Mouse (Mus musculus): Measurements from ENCODE around the gene Ryr2. TPM values are rescaled to one million over a fixed set of nuclear protein-coding genes. Genes with fewer than 3 reads are reported as not detected.

Ryr2 gene
- polyA plus RNA-seq, 2 experiments from 2014 or later, result not detected

GRCm38 (mm10) chr13:11933334-11933733 lies 173.4 kb downstream of the Ryr2 start:
- ATAC-seq, result no peak

DNA sequence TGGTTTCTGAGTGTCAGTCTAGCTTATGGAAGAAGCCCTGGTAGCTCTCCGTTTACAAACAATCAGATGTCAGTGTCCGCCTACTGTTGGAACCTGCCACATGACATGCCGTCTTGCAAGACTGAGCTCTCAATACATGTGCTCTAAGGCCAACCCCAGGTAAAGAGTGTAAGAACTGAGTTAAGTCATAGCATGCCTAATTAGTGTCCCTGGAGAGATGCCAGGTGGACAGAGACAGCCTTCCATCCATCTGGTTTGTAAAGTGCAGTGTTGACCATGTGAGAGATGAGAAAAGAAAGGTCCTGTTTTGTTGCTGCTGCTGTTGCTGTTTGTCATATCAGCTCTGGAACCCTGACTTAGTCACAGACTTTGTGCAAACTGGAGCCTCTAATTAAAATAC lies 178.0 kb downstream of the Ryr2 start:
- no peak for ATAC-seq

DNA sequence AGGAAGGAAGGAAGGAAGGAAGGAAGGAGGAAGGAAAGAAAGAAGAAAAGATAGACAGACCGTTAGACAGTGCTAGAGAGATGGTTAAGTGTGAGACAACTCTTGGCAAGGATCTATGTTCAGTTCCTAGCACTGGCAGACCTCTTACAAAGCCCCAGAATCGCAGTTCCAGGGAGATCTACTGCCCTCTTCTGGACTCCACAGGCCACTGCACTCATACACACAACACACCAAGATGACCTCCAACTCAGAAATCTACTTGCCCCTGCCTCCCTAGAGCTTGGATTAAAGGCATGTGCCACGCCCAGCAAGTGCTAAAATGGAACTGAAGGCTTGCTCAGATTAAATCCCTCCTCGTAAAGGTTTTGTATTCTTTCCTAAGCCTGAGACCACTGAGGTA lies 179.0 kb downstream of the Ryr2 start:
- ATAC-seq, result no peak

GRCm38 (mm10) chr13:11926720-11927500 lies 179.8 kb downstream of the Ryr2 start:
- ATAC-seq, result no peak

GRCm38 (mm10) chr13:11926215-11926614 lies 180.5 kb downstream of the Ryr2 start:
- no peak for ATAC-seq

GRCm38 (mm10) chr13:11924732-11925131 lies 182.0 kb downstream of the Ryr2 start:
- no peak for ATAC-seq

DNA sequence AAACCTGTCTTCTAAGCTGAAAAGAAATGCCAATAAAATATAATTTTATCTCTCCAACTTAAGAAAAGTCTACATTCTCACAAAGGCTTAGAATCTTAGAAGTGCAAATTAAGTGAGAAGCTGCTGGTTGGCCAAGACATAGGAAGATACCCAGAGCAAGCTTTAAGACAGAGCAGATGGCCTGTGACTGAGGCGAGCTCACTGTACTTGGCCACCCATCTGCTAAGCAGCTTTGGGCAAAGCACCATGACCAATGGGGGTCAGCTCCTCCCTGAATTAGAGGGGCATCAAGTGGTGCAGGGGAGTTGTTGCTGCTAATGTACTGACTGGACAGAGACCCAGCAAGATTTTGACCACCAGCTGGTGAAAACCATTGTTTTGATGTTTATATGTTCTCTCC lies 186.2 kb downstream of the Ryr2 start:
- no peak for ATAC-seq

- no peak for ATAC-seq
Observed at GRCm38 (mm10) chr13:11919448-11919847, 187.3 kb downstream of the Ryr2 start.

- ATAC-seq, result no peak
Observed at GRCm38 (mm10) chr13:11915619-11916018, 191.1 kb downstream of the Ryr2 start.

GRCm38 (mm10) chr13:11914682-11915081 lies 192.1 kb downstream of the Ryr2 start:
- ATAC-seq, result no peak

- no peak for ATAC-seq
Observed at GRCm38 (mm10) chr13:11912208-11912607, 194.5 kb downstream of the Ryr2 start.

- ATAC-seq, result no peak
Observed at GRCm38 (mm10) chr13:11908123-11908522, 198.6 kb downstream of the Ryr2 start.

GRCm38 (mm10) chr13:11905126-11905525 lies 201.6 kb downstream of the Ryr2 start:
- ATAC-seq, result no peak

DNA sequence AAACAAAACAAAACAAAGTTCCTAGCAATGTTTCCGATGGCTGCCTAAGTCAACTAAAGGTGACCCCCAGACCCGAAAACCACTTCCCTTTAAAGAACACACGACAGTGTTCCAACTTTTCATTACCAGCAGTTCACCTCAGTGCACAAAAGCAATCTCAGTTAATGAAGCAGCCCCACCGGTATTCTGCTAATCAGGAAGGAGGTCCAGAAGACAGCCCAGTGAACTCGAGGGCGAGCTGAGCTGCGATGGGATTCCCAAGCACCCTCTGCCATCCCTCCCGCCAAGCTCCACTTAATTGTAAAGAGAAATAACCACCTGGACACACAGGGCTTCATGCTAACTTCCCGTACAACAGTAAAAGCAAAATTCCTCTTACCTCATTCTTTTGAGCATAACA lies 203.5 kb downstream of the Ryr2 start:
- ATAC-seq, result no peak

- no peak for ATAC-seq
Observed at GRCm38 (mm10) chr13:11902856-11903255, 203.9 kb downstream of the Ryr2 start.

DNA sequence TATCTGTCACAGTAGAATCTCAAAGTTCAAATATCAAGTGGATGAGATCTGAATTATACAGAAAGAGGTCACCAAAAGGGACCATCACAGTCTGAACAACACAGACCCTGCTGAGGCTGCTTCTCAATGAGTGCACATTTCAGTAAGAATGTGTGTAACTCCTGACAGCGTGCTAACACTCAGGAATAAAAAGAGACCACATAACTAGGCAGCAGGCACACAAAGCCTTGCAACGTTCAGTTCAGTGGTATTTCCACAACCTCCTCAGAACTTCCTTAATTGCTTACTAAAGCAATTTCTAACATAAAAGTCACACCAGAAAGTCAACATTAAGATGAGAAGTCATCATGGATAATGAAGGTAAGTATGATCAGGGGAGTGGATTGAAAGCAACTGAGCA lies 206.1 kb downstream of the Ryr2 start:
- ATAC-seq, result no peak

DNA sequence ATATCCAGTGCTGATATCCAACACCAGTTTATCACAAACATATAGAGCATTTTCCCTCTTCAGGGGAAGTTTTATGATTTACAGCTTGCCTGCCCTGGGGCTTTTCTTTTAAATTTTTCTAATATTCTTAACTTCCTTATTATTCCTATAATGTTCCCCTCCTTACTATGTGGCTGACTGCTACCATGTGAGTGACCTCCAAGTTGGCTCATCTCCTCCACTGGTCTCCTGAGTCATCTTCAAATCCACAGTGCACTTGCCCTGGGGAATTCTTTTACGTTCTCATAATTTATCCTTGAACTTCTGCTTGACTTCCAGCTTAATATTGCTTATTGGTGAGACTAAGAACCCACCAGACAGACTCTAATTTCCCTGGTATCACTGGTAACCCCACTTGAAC lies 211.1 kb downstream of the Ryr2 start:
- no peak for ATAC-seq

- no peak for ATAC-seq
Observed at GRCm38 (mm10) chr13:11891739-11892138, 215.0 kb downstream of the Ryr2 start.

DNA sequence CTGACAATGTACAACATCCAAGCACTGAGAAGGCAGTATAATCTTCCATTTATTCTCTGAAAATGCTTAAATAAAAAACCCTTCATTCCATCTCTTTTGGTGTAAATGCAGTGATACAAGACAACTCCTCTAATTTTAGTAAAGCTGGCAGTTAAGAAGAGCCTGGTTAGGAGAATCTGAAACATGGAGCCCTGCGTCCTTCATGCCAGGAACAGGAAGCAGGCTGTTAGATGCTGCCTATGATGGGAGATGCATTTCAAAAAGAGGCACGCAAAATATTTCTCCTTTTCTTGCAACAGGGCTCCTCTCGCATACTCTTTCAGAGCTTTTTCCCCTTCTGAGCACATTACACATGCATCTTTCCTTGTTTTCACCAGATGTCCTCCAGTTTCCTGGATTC lies 215.6 kb downstream of the Ryr2 start:
- ATAC-seq, result no peak

- no peak for ATAC-seq
Observed at GRCm38 (mm10) chr13:11884175-11884574, 222.6 kb downstream of the Ryr2 start.

DNA sequence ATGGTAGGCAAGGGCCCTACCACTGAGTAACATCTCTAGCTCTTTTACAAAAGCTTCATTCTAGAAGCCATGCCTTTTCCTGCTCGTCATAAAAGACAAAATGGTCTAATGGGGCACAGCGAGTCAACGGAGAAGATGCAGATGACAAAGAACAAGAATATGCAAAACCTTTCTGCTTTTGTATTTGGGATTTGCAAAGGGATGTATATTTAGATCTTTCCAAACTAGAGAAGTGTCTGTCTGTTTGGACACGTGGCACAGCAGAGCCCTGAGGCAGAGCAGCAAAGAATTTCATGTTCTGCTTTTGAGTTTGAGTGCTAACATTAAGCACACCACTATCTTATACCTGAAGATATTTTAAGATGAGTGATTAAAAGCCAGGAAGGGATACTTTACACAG lies 224.4 kb downstream of the Ryr2 start:
- no peak for ATAC-seq

DNA sequence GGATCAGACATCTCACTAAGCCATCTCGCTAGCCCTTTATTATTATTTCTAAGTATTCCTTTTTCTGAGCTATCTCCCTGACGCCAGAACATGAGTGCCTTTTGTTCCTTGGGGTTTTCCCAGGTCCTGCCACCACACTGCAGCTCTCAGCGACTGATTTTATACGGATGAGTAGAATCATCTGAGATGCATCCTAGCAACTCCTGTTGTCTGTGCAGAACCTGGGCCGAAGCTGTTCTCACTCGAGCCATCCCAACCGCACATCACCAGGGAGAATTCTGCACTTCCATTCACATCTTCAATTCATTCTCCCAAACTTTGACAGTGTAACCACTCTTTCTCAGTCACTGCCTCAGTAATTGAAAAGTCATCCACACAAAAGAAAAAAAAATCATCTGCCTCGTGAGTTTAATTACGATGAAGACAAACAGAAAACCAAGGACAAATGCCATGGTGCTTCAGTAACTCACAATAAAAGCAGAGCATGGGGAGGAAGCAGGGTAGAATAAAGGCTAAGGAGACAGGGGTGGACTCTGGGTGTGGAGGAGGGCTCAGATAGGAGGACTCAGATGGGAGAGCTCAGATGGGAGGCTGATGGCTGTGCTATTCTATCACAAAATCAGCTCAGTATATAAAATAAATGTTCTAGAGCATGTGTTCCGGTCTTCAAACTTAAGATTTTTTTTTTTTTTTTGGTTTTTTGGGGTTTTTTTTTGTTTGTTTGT lies 226.1 kb downstream of the Ryr2 start:
- no peak for ATAC-seq

- no peak for ATAC-seq
Observed at GRCm38 (mm10) chr13:11879037-11879436, 227.7 kb downstream of the Ryr2 start.

DNA sequence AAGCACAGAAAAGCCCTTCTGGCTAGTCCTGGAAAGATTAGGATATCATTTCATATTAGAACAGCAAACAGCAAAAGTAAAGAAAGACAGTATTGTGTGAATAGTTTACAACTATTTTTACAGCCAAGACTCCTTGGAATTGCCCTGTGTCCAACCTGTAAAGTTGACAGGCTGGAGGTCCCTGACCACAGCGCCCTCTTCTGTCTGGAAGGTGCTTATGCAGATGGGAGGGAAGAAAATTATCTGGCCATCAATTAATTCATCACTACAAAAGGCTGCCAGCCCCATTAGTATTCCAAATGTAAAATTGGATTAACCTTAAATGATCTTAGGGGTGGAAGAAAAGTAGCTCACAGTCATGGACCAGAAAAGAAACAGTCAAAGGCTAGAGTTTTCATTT lies 231.9 kb downstream of the Ryr2 start:
- no peak for ATAC-seq
